Mouse (Mus musculus) hindbrain, embryonic 12.5 days (tissue): ENCODE data around the gene Ins2. TPM values are rescaled to one million over a fixed set of nuclear protein-coding genes. Genes with fewer than 3 reads are reported as not detected.
A peak's percentile ranks its signal among the peaks of the same experiment; 100 is the strongest.

Experiments
- ATAC-seq: fragments of 200-750 bp; cut with Nextera tagmentation; 2 replicates; pipeline ENCODE4 v1.8.0; 2017; ENCODE audit warnings: moderate TSS enrichment; ENCODE audit not compliant: low FRiP score
- H3K27ac ChIP-seq: fragments of 300-500 bp; sonication (generic); 2 replicates; pipeline ENCODE4 v1.5.1; 2016; ENCODE audit warnings: mild to moderate bottlenecking
- H3K27me3 ChIP-seq: fragments of 300-500 bp; sonication (generic); 2 replicates; pipeline ENCODE4 v1.6.1; 2016; ENCODE audit warnings: mild to moderate bottlenecking
- H3K36me3 ChIP-seq: fragments of 300-500 bp; sonication (generic); 2 replicates; pipeline ENCODE4 v1.6.1; 2016; ENCODE audit warnings: mild to moderate bottlenecking
- H3K4me1 ChIP-seq: fragments of 300-500 bp; sonication (generic); 2 replicates; pipeline ENCODE4 v1.6.1; 2016
- H3K4me2 ChIP-seq: fragments of 300-500 bp; sonication (generic); replicated peaks from 2 replicates; pipeline ENCODE4 v1.6.1; 2016; ENCODE audit warnings: mild to moderate bottlenecking
- H3K4me3 ChIP-seq: fragments of 300-500 bp; sonication (generic); 2 replicates; pipeline ENCODE4 v1.5.1; 2016; ENCODE audit warnings: mild to moderate bottlenecking
- H3K9ac ChIP-seq: fragments of 300-500 bp; sonication (generic); 2 replicates; pipeline ENCODE4 v1.6.1; 2016; ENCODE audit warnings: mild to moderate bottlenecking, moderate library complexity
- H3K9me3 ChIP-seq: fragments of 300-500 bp; sonication (generic); replicated peaks from 2 replicates; pipeline ENCODE4 v1.6.1; 2016; ENCODE audit warnings: mild to moderate bottlenecking
- WGBS: fragments of 180-500 bp; shearing (Covaris S2); methylation state at CpG from one replicate; pipeline ENCODE4 v1.1.7; 2016; 5-methylcytosine and 5-hydroxymethylcytosine counted together
- polyA plus RNA-seq: library from polyadenylated mRNA; unstranded; fragments of >200 nt; fragmentation: Nextera tagmentation; extraction: Ambion mirVana; gene quantifications from 2 replicates; pipeline ENCODE4 v1.2.1, GENCODE M21; 2016

Ins2 gene
- polyA plus RNA-seq, result 0.60 TPM in 1 of 2 replicates, not detected in the other

DNA sequence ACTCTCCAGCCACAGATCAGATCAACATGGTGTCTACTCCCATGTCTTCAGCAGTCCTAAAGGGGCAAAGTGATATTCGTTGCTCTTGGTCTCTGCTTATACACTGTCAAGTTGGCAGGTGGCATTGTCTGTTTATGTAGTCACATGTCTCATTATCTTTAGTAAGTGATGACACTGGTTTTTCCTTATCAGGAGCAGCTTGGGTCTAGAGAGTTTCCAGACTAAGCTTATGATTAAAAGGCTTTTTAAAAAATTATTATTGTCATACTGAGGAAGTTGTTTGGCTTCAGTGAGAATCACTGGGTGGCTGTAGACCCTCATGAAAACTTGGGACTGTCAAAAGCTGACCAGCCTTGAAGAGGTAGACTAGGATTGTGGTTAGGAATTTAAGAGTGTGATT lies at the start of gene Ins2:
TSS of gene Ins2 (minus strand) at position 101 of the 400 bp plus-strand sequence.
- Histone ChIP-seq H3K4me3 (no peak within 1 kb of the TSS), H3K27me3 (no peaks in the 10 kb centered on the region), H3K4me2 (no peak within 1 kb of the TSS), H3K4me1 (no peaks in the 10 kb centered on the region), H3K27ac (no peak within 1 kb of the TSS), H3K9me3 (no peaks in the 10 kb centered on the region), H3K9ac (no peak within 1 kb of the TSS), H3K36me3 (no peaks in the 10 kb centered on the region)
- WGBS, result 84% methylated on average over 1 of the region's 1 CpGs
- ATAC-seq, result no peak

GRCm38 (mm10) chr7:142792650-142793275 lies 49.6 kb upstream of the Ins2 start:
- Histone ChIP-seq H3K27me3 (no peaks in the 10 kb centered on the region), H3K4me1 (peaks cover 9% of the 10 kb centered on the region), H3K9me3 (no peaks in the 10 kb centered on the region), H3K4me2 (no peak overlapping the region), H3K4me3 (no peak overlapping the region), H3K36me3 (no peaks in the 10 kb centered on the region), H3K27ac (no peak overlapping the region), H3K9ac (no peak overlapping the region)
- WGBS, result 45% methylated on average over 1 of the region's 1 CpGs
- no peak for ATAC-seq

DNA sequence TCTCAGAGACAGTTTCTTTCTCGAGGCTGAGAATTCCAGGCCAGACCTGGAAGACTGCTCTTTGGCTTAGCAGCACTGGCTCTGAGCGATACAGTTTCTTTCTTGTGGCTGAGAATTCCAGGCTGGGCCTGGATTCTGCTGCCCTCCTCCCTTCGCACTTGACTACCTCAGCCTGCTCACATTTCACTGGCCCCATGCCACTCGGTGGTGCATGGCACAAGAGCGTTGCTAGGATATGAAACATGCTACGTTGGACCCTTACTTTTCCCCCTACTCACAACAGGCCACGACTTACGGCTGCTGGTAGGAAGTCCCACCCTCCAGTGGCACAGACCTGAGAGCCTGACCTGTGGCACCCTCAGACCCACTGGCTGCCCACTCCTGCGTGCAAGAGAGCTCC lies 46.5 kb upstream of the Ins2 start:
- Histone ChIP-seq H3K36me3 (no peaks in the 10 kb centered on the region), H3K27me3 (no peaks in the 10 kb centered on the region), H3K4me2 (no peak overlapping the region), H3K27ac (no peak overlapping the region), H3K4me3 (no peak overlapping the region), H3K4me1 (peaks cover 9% of the 10 kb centered on the region), H3K9me3 (no peaks in the 10 kb centered on the region), H3K9ac (no peak overlapping the region)
- no peak for ATAC-seq
- WGBS, result 69% methylated on average over 9 of the region's 9 CpGs

GRCm38 (mm10) chr7:142737772-142738171 lies 5.4 kb downstream of the Ins2 start:
- H3K9me3 ChIP-seq, result no peaks in the 10 kb centered on the region
- 8% methylated on average over 3 of the region's 3 CpGs for WGBS

DNA sequence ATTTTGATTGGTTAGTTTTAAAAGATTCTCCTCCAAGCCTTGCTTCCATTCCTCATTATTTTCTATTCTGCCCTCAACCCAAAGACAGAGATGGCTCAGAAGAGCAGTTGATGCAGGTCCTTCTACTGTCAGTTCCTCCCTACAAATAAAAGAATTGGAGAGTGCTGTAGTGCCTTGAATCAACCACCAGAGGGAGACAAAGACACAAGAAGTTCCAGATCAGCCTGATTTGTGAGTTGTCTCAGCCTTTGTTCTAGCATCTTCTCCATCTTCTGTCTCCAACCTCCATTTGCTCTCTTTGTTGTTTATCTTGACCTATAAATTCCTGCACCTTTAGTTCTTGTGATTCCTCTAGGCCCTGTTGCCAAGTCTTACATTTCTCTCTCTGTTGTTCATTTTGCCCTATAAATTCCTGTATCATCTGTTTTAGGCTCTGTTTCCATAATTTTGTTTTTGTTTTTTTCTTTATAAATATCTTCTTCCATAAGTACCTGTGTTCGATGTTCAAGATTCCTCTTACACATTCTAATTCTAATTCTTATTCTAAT lies 6.2 kb downstream of the Ins2 start:
- Histone ChIP-seq H3K9me3 (no peaks in the 10 kb centered on the region), H3K4me2 (no peak overlapping the region), H3K36me3 (no peaks in the 10 kb centered on the region), H3K9ac (no peak overlapping the region), H3K4me3 (no peak overlapping the region), H3K4me1 (no peaks in the 10 kb centered on the region), H3K27me3 (no peaks in the 10 kb centered on the region), H3K27ac (no peak overlapping the region)
- ATAC-seq, result no peak
- 74% methylated on average over 1 of the region's 1 CpGs for WGBS

More at GRCm38 (mm10) chr7:142737772-142738171, 5.4 kb downstream of the Ins2 start:
- no peak overlapping the region for H3K4me2 ChIP-seq
- no peaks in the 10 kb centered on the region for H3K36me3 ChIP-seq
- H3K27ac ChIP-seq, result no peak overlapping the region
- no peaks in the 10 kb centered on the region for H3K27me3 ChIP-seq
- ATAC-seq, result no peak
- H3K4me1 ChIP-seq, result no peaks in the 10 kb centered on the region
- no peak overlapping the region for H3K4me3 ChIP-seq
- H3K9ac ChIP-seq, result no peak overlapping the region

DNA sequence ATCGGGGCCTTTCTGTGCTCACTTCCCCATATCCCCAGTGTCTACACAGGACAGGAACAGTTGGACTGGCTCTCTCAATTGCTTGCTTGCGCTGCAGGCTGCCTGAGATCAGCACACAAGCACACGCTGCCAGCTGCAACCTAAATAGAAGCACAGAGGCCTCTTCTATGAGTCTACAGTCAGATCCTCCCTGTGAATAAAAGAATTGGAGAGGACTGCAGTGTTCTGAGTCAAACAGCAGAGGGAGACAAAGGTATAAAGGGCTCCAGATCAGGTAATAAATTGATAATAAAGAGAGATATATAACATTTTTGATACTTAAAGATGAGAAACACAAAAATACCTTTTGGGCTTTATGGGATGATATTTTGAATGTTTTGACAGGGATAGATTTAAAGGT lies 17.2 kb downstream of the Ins2 start:
- Histone ChIP-seq H3K27ac (no peak overlapping the region), H3K9me3 (no peaks in the 10 kb centered on the region), H3K4me3 (no peak overlapping the region), H3K27me3 (no peaks in the 10 kb centered on the region), H3K36me3 (no peaks in the 10 kb centered on the region), H3K9ac (no peak overlapping the region), H3K4me2 (no peak overlapping the region), H3K4me1 (no peaks in the 10 kb centered on the region)
- WGBS, result 59% methylated on average over 3 of the region's 3 CpGs
- ATAC-seq, result no peak

DNA sequence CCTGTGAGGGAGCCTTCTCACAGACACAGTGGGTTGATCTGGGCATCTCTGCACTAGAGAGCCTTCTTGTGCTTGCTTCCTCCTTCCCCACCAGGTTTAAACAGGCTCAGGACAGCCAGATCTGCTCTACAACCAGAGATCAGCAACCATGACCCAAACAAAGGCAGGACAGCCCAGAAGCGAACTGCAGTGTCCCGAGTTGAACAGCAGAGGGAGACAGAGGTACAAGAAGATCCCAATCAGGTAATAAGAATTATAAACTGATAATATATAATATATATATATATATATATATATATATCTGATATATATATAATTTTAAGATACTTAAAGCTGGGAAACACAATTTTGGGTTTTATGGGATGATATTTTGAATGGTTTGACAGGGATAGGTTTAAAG lies 22.5 kb downstream of the Ins2 start:
- Histone ChIP-seq H3K4me2 (no peak overlapping the region), H3K4me1 (no peaks in the 10 kb centered on the region), H3K9ac (no peak overlapping the region), H3K9me3 (no peaks in the 10 kb centered on the region), H3K27me3 (no peaks in the 10 kb centered on the region), H3K4me3 (no peak overlapping the region), H3K36me3 (no peaks in the 10 kb centered on the region), H3K27ac (no peak overlapping the region)
- no peak for ATAC-seq
- WGBS, result 4% methylated on average over 2 of the region's 2 CpGs

GRCm38 (mm10) chr7:142714783-142715498 lies 28.2 kb downstream of the Ins2 start:
- Histone ChIP-seq H3K9ac (peak overlapping the region; percentile 65), H3K36me3 (no peaks in the 10 kb centered on the region), H3K4me1 (no peaks in the 10 kb centered on the region), H3K4me3 (peak overlapping the region; percentile 29), H3K4me2 (peak overlapping the region; percentile 49), H3K9me3 (no peaks in the 10 kb centered on the region), H3K27me3 (no peaks in the 10 kb centered on the region), H3K27ac (no peak overlapping the region)
- peak; percentile 56; the same call in 1 of the 2 replicates for ATAC-seq
- WGBS, result 21% methylated on average over 8 of the region's 8 CpGs

DNA sequence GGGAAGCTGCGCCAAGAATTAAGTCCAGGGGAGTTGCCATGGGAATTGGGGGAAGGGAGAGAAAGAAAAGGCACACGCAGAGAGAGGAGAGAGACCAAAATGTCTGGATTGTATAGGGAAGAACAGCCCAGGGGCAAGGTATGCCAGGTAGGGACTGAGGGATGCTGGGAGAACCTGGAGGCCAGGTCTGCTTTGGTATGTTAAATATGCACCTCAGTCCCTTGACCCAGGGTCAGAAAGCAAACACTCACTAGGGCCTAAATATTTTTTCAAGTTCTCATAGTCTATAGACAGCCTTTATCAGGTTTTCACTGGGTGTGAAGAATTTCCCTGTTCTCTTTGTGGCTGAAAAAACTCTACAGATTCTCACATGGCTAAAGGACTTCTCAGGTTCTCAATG lies 36.3 kb downstream of the Ins2 start:
- Histone ChIP-seq H3K9me3 (no peaks in the 10 kb centered on the region), H3K4me1 (no peaks in the 10 kb centered on the region), H3K27ac (no peak overlapping the region), H3K9ac (no peak overlapping the region), H3K27me3 (no peaks in the 10 kb centered on the region), H3K36me3 (no peaks in the 10 kb centered on the region), H3K4me3 (no peak overlapping the region), H3K4me2 (no peak overlapping the region)
- no peak for ATAC-seq
- WGBS, result 85% methylated on average over 2 of the region's 2 CpGs

DNA sequence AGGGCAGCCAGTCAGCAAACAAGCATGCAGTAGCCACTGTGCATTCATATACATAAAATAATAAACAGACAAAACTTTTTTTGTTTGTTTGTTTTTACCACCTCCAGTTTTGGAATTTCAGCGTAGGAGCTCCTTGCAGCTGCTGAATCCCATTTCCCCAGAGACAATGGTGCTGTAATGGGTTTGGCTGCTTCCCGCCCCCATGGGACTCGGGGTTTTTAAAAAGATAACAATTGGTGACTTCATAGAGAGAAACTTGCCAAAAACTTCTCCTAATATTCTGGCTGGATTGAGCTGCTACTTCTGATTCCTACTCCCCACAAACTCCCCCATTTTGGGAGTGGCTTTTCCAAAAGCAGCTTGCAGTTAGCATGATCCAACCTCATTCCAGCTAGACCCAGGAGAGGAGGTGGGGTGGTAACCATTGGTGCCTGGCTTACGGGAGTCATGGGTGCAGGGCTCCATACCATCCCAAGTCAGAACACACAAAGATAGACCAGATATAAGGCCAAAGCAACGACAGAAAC lies 43.8 kb downstream of the Ins2 start:
- Histone ChIP-seq H3K36me3 (no peaks in the 10 kb centered on the region), H3K27me3 (no peaks in the 10 kb centered on the region), H3K4me3 (no peak overlapping the region), H3K4me1 (no peaks in the 10 kb centered on the region), H3K9me3 (no peaks in the 10 kb centered on the region), H3K4me2 (no peak overlapping the region), H3K9ac (no peak overlapping the region), H3K27ac (no peak overlapping the region)
- 67% methylated on average over 5 of the region's 5 CpGs for WGBS
- no peak for ATAC-seq

DNA sequence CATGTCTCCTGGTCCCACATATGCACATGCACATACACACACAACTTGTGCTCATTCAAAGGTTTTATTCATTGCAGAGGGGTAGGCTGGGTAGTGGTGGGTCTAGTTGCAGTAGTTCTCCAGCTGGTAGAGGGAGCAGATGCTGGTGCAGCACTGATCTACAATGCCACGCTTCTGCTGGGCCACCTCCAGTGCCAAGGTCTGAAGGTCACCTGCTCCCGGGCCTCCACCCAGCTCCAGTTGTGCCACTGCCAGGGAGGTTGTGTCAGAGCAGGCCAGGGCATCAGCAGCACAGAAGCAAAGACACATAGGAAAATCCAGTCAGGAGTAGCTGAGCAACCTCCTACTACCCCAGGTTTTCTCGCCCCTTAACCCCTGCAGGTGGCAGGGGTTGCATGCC lies 64.6 kb downstream of the Ins2 start:
- Histone ChIP-seq H3K4me1 (no peaks in the 10 kb centered on the region), H3K36me3 (no peaks in the 10 kb centered on the region), H3K4me3 (no peak overlapping the region), H3K4me2 (no peak overlapping the region), H3K9ac (no peak overlapping the region), H3K27ac (no peak overlapping the region), H3K9me3 (no peaks in the 10 kb centered on the region), H3K27me3 (peaks cover 5% of the 10 kb centered on the region)
- 91% methylated on average over 3 of the region's 3 CpGs for WGBS
- ATAC-seq, result no peak

GRCm38 (mm10) chr7:142675644-142676043 lies 67.5 kb downstream of the Ins2 start:
- no peak overlapping the region for H3K27ac ChIP-seq
- 18% methylated on average over 3 of the region's 3 CpGs for WGBS
- no peak for ATAC-seq

More at GRCm38 (mm10) chr7:142675644-142676043, 67.5 kb downstream of the Ins2 start:
- H3K4me1 ChIP-seq, result no peaks in the 10 kb centered on the region
- H3K4me2 ChIP-seq, result no peak overlapping the region
- H3K4me3 ChIP-seq, result no peak overlapping the region
- H3K27me3 ChIP-seq, result peaks cover 5% of the 10 kb centered on the region
- H3K9ac ChIP-seq, result no peak overlapping the region
- no peaks in the 10 kb centered on the region for H3K36me3 ChIP-seq
- peaks cover 6% of the 10 kb centered on the region; the same call in 1 of the 2 replicates for H3K9me3 ChIP-seq
